17 mouse cellular contexts compared by ENCODE assay signal in the genomic region with DNA sequence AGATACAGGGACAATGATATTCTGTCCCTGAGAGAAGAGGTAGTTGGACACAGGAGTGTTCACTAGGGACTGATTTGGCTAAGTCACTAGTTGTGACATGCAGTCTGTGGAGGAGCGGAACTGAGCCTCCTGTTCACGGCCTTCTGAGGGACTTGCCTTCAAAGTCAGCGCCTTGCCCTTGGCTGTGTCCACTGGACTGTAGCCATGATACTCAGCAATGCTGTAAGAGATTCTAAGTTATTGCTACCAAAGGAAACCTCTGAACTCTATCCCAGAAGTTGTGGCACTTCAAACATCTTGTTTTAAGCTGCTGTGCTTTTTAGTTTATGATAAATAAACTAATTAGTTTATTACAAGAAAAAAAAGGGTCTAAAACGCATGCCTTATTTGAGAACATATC.
"Had no signal": no experiment of that assay in that cellular context is flagged by ENCODE, and none has a peak within 500 bp of the region (broad histone marks: within the 10 kb centered on the region; RNA-seq: fewer than 3 reads in every experiment).

No protein-coding gene starts in this region.

- ATAC-seq: liver, postnatal 0 days; lung, postnatal 0 days; midbrain, embryonic 13.5 days; midbrain, embryonic 15.5 days had no signal

- DNase-seq: liver, postnatal 0 days; lung, postnatal 14 days; lung, postnatal 36 days; right cerebral cortex, postnatal 14 days; thymus, adult 2 months; thymus, postnatal 25 days; thymus, postnatal 4 days had no signal

- H3K27me3 ChIP-seq: lung, embryonic 15.5 days; midbrain, embryonic 13.5 days; midbrain, embryonic 15.5 days; neural tube, embryonic 12.5 days; stomach, embryonic 15.5 days had no signal

- H3K4me2 ChIP-seq: lung, embryonic 15.5 days; midbrain, embryonic 11.5 days; midbrain, embryonic 13.5 days; midbrain, embryonic 15.5 days; neural tube, embryonic 12.5 days; stomach, embryonic 15.5 days had no signal

- H3K9me3 ChIP-seq: lung, embryonic 15.5 days; midbrain, embryonic 13.5 days; midbrain, embryonic 15.5 days; neural tube, embryonic 12.5 days; stomach, embryonic 15.5 days had no signal

- H3K36me3 ChIP-seq: lung, embryonic 15.5 days; midbrain, embryonic 13.5 days; midbrain, embryonic 15.5 days; neural tube, embryonic 12.5 days; stomach, embryonic 15.5 days had no signal

- H3K4me1 ChIP-seq: megakaryocyte, embryonic 14.5 days; midbrain, embryonic 13.5 days; midbrain, embryonic 15.5 days; neural tube, embryonic 12.5 days had no signal

- H3K4me3 ChIP-seq: lung, embryonic 15.5 days; megakaryocyte, embryonic 14.5 days; midbrain, embryonic 13.5 days; midbrain, embryonic 15.5 days; neural tube, embryonic 12.5 days; stomach, embryonic 15.5 days had no signal

- H3K9ac ChIP-seq: liver, postnatal 0 days; lung, embryonic 15.5 days; midbrain, embryonic 13.5 days; midbrain, embryonic 15.5 days; neural tube, embryonic 12.5 days; stomach, embryonic 15.5 days had no signal

- H3K27ac ChIP-seq: lung, embryonic 15.5 days; macrophage; midbrain, embryonic 13.5 days; midbrain, embryonic 15.5 days; neural tube, embryonic 12.5 days; stomach, embryonic 15.5 days; stomach, postnatal 0 days had no signal
